Mouse (Mus musculus) forebrain, embryonic 10.5 days (tissue): ENCODE measurements around the gene Eef1b2. TPM values are rescaled to one million over a fixed set of nuclear protein-coding genes. Genes with fewer than 3 reads are reported as not detected.
"Not testable (repeated sequence)": the region's sequence is repeated elsewhere in the genome, so short reads cannot be mapped to it uniquely, and the experiment has no call there.

Experiments
- DNase-seq: peaks from one replicate; pipeline ENCODE4 v3.0.0-alpha.2; 2017; ENCODE audit warnings: low spot score; ENCODE audit errors: extremely low spot score
- H3K27ac ChIP-seq: fragments of 300-500 bp; sonication (generic); 2 replicates; pipeline ENCODE4 v1.5.1; 2016; ENCODE audit warnings: mild to moderate bottlenecking
- H3K27me3 ChIP-seq: fragments of 300-500 bp; sonication (generic); 2 replicates; pipeline ENCODE4 v1.6.1; 2016; ENCODE audit warnings: mild to moderate bottlenecking; ENCODE audit not compliant: poor library complexity, severe bottlenecking
- H3K36me3 ChIP-seq: fragments of 300-500 bp; sonication (generic); replicated peaks from 2 replicates; pipeline ENCODE4 v1.6.1; 2016; ENCODE audit warnings: mild to moderate bottlenecking, moderate library complexity
- H3K4me1 ChIP-seq: fragments of 300-500 bp; sonication (generic); 2 replicates; pipeline ENCODE4 v1.6.1; 2016
- H3K4me3 ChIP-seq: fragments of 300-500 bp; sonication (generic); 2 replicates; pipeline ENCODE4 v1.5.1; 2016; ENCODE audit warnings: mild to moderate bottlenecking, moderate library complexity
- H3K9me3 ChIP-seq: fragments of 300-500 bp; sonication (generic); 2 replicates; pipeline ENCODE4 v1.6.1; 2016; ENCODE audit warnings: mild to moderate bottlenecking, moderate library complexity
- WGBS: fragments of 180-500 bp; shearing (Covaris S2); methylation state at CpG from one replicate; pipeline ENCODE4 v1.1.7; 2016; 5-methylcytosine and 5-hydroxymethylcytosine counted together
- polyA plus RNA-seq: library from polyadenylated mRNA; unstranded; fragments of >200 nt; fragmentation: Nextera tagmentation; extraction: Ambion mirVana; gene quantifications from 2 replicates; pipeline ENCODE4 v1.2.1, GENCODE M21; 2016

The Eef1b2 gene
- polyA plus RNA-seq, 1 experiment from 2014 or later = 642 TPM

DNA sequence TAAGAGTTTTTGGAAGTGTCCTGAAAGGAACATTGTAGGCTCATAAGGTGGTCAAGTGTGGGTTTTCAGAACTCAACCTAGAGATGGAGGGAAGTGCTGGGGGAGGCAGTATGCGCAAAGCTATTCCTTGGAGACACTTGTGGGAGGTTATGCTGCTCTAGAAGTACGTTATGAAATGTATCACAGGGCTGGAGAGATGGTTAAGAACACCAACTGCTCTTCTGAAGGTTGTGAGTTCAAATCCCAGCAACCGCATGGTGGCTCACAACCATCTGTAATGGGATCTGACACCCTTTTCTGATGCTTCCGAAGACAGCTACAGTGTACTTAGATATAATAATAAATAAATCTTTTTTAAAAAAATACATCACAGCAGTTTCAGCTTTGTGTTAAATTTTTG, 3.5 kb downstream of the Eef1b2 start:
- Histone ChIP-seq H3K4me1 (peaks cover 26% of the 10 kb centered on the region), H3K36me3 (peaks cover 52% of the 10 kb centered on the region), H3K9me3 (no peaks in the 10 kb centered on the region), H3K27ac (no peak overlapping the region), H3K27me3 (no peaks in the 10 kb centered on the region), H3K4me3 (no peak overlapping the region)
- DNase-seq = no peak
- 92% methylated on average over 4 of the region's 4 CpGs for WGBS

- Histone ChIP-seq H3K4me1 (peaks cover 21% of the 10 kb centered on the region), H3K36me3 (peaks cover 52% of the 10 kb centered on the region)
- not testable (repeated sequence) for H3K9me3 ChIP-seq, H3K4me3 ChIP-seq, DNase-seq, H3K27me3 ChIP-seq, H3K27ac ChIP-seq
- WGBS = 67% methylated on average over 4 of the region's 4 CpGs
Measured at GRCm38 (mm10) chr1:63180575-63180974, 4.0 kb downstream of the Eef1b2 start.

- H3K27me3 ChIP-seq = no peaks in the 10 kb centered on the region
- WGBS = 12% methylated on average over 3 of the region's 3 CpGs
- H3K36me3 ChIP-seq = peaks cover 52% of the 10 kb centered on the region
- no peak overlapping the region for H3K27ac ChIP-seq
- H3K4me1 ChIP-seq = peaks cover 18% of the 10 kb centered on the region
- H3K9me3 ChIP-seq = no peaks in the 10 kb centered on the region
- H3K4me3 ChIP-seq = no peak overlapping the region
- DNase-seq = peak; percentile 91
Measured at GRCm38 (mm10) chr1:63181019-63181418, 4.4 kb downstream of the Eef1b2 start.

DNA sequence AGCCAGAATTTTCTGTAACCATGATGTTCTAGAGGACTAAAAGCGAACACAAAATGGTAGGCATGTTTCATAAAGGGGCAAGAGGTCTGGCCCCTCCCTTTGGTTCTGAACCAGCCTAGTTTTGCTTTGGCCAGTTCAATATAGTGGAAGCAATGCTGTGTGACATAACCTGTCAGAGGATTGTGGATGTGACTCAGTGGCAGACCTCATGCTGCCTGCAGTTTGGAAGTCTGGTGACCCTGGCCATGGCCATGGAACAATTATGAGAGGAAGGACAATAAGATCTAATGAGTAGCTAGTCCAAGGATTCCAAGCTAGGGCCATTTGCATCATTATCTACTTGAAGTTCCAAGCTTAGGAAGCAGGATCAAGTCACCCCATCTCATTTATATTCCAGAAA, 4.9 kb downstream of the Eef1b2 start:
- no peak for DNase-seq
- H3K9me3 ChIP-seq = no peaks in the 10 kb centered on the region
- 97% methylated on average over 1 of the region's 1 CpGs for WGBS
- peaks cover 52% of the 10 kb centered on the region for H3K36me3 ChIP-seq
- no peaks in the 10 kb centered on the region for H3K27me3 ChIP-seq
- no peak overlapping the region for H3K4me3 ChIP-seq
- H3K4me1 ChIP-seq = peaks cover 18% of the 10 kb centered on the region
- H3K27ac ChIP-seq = no peak overlapping the region

DNA sequence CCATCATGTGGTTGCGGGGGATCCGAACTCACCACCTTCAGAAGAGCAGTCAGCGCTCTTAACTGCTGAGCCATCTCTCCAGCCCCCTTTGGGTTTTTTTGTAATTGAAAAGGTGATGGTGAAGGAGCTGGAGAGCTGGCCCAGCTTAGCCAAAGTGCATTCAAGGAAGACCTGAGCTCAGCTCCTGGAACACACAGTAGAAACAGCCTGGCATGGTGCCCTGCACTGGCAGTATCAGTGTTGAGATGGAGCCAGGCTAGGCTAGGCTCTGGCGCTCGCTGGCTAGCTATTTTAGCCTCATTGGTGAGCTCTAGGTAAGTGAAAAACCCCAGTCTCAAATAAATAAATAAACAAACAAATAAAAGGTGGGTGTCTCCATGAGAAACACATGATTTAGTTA, 5.6 kb downstream of the Eef1b2 start:
- no peak for DNase-seq
- peaks cover 18% of the 10 kb centered on the region for H3K4me1 ChIP-seq
- no peak overlapping the region for H3K4me3 ChIP-seq
- 89% methylated on average over 5 of the region's 5 CpGs for WGBS
- no peak overlapping the region for H3K27ac ChIP-seq
- H3K27me3 ChIP-seq = no peaks in the 10 kb centered on the region
- H3K9me3 ChIP-seq = no peaks in the 10 kb centered on the region
- peaks cover 52% of the 10 kb centered on the region for H3K36me3 ChIP-seq

GRCm38 (mm10) chr1:63182636-63183270, 6.1 kb downstream of the Eef1b2 start:
- 61% methylated on average over 10 of the region's 10 CpGs for WGBS
- peak; percentile 50 for DNase-seq

DNA sequence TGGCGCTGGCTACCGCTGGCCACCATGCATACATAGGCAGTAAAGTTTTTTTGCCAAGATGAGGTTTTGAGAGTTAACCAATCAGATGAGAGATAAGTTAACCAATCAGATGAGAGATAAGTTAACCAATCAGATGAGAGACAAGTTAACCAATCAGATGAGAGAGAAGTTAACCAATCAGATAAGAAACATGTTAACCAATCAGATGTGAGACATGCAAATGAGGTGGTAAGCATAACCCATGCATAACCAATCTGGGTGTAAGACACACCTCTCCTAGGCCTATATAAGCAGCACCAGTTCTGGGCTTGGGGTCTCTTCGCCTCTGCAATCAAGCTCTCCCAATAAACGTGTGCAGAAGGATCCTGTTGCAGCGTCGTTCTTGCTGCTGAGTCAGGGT, 8.8 kb downstream of the Eef1b2 start:
- not testable (repeated sequence) for H3K27me3 ChIP-seq, H3K9me3 ChIP-seq, H3K4me3 ChIP-seq, H3K27ac ChIP-seq, DNase-seq, H3K4me1 ChIP-seq
- 95% methylated on average over 6 of the region's 6 CpGs for WGBS
- peaks cover 24% of the 10 kb centered on the region for H3K36me3 ChIP-seq

More at GRCm38 (mm10) chr1:63182636-63183270, 6.1 kb downstream of the Eef1b2 start:
- no peaks in the 10 kb centered on the region for H3K27me3 ChIP-seq
- no peaks in the 10 kb centered on the region for H3K9me3 ChIP-seq
- H3K36me3 ChIP-seq = peaks cover 50% of the 10 kb centered on the region
- no peak overlapping the region for H3K27ac ChIP-seq
- H3K4me3 ChIP-seq = no peak overlapping the region
- H3K4me1 ChIP-seq = peaks cover 15% of the 10 kb centered on the region

GRCm38 (mm10) chr1:63188536-63188935, 11.9 kb downstream of the Eef1b2 start:
- Histone ChIP-seq H3K27ac (no peak overlapping the region), H3K27me3 (no peaks in the 10 kb centered on the region), H3K9me3 (no peaks in the 10 kb centered on the region), H3K4me1 (0 out of 2 replicates have a peak, but pooled peaks cover 2% of the 10 kb centered on the region), H3K4me3 (no peak overlapping the region), H3K36me3 (peaks cover 4% of the 10 kb centered on the region)
- WGBS = 82% methylated on average over 3 of the region's 3 CpGs
- DNase-seq = no peak

DNA sequence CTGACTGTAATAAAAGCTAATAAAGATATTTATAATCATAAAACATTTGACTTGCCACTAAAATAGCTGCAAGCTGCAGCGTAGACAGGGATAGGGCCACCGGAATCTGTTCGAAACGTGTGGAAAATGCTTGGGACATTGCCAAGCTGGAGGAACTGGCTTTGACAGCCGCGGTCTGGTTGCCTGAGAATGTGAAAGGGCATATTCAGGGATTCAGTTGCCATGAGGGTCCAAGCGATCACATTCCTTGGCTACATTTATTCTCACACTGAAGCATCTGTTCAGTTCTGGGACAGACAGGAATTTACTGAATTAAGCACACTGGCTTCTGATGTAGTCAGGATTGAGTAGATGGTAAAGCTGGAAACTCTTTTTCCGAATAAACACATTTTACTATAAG, 14.2 kb downstream of the Eef1b2 start:
- H3K27ac ChIP-seq = no peak overlapping the region

DNA sequence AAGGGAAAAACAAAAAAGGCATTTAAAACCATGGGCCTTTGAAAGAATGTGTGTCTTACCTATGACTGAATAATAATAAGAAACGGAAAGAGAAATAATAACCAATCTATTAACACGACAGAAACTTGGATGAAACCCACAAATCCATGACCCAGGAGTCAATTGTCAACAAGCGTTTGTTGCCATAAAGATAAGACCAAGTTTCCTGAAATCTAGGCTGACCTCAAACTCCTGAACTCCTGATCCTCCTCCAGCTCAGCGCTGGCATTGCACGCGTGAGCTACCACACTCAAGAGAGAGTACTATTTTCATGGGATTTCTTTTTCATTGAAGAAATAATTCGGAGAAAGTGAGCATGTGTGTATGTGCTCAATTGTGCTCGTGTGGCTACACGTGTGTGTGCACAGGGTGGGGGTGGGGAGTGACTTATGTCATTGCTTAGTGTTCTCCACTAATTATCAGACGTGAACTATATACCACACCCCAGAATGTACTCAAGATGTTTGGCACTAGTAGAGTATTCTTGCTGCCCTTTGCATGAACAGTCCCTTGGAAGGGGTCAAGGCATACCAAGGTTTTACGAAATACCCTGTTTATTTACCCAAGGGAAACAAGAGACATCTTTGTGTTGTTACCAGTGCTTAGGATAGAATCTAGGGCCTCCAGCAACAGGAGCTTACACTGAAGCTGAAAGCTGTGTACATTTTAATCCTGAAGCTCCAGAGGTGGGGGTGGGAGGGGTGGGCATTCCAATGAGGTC, 15.9 kb downstream of the Eef1b2 start:
- no peak overlapping the region for H3K4me3 ChIP-seq
- no peaks in the 10 kb centered on the region for H3K36me3 ChIP-seq
- H3K4me1 ChIP-seq = 0 out of 2 replicates have a peak, but pooled peaks cover 2% of the 10 kb centered on the region
- H3K27me3 ChIP-seq = no peaks in the 10 kb centered on the region
- 88% methylated on average over 11 of the region's 11 CpGs for WGBS
- no peaks in the 10 kb centered on the region for H3K9me3 ChIP-seq
- no peak overlapping the region for H3K27ac ChIP-seq
- no peak for DNase-seq

More for the DNA sequence above, 14.2 kb downstream of the Eef1b2 start:
- no peak overlapping the region for H3K4me3 ChIP-seq
- no peaks in the 10 kb centered on the region for H3K36me3 ChIP-seq
- no peaks in the 10 kb centered on the region for H3K9me3 ChIP-seq
- H3K27me3 ChIP-seq = no peaks in the 10 kb centered on the region
- DNase-seq = no peak
- 0 out of 2 replicates have a peak, but pooled peaks cover 2% of the 10 kb centered on the region for H3K4me1 ChIP-seq
- 91% methylated on average over 8 of the region's 8 CpGs for WGBS

DNA sequence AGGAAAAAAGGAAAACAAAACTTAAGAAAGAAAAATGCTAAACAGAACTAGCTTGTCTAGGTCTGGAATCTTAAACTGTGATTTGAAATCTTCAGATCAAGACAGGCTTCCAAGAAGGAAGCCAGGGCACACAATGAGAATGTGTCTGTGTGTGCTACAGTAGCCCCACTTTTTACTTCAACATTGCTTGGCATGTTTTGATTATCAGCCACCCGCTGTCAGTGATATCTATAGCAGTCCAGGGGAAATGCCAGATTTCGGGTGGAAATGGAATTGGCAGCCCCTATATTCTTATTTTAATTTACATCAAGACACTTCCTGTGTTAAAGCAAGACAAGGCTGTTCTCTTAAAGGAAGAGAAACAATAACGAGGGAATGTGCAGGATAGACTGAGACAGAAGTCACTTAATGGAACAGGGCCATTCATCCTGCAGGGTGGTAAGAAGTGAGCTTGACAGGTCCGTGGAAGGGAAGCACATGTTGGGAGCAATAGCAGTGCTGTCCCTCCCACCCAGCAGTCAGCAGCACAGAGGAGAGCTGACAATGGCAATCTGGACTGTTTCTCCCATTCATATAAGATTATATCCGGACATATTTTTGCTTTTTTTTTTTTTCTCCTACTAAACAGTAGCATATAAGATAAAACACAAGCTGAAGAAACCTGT, 19.4 kb downstream of the Eef1b2 start:
- H3K27ac ChIP-seq = no peak overlapping the region
- no peak overlapping the region for H3K4me3 ChIP-seq
- H3K36me3 ChIP-seq = 0 out of 2 replicates have a peak, but pooled peaks cover 9% of the 10 kb centered on the region
- no peaks in the 10 kb centered on the region for H3K27me3 ChIP-seq
- peaks cover 10% of the 10 kb centered on the region for H3K9me3 ChIP-seq
- WGBS = 71% methylated on average over 5 of the region's 5 CpGs
- H3K4me1 ChIP-seq = 0 out of 2 replicates have a peak, but pooled peaks cover 2% of the 10 kb centered on the region
- no peak for DNase-seq

- WGBS = 93% methylated on average over 6 of the region's 6 CpGs
- no peaks in the 10 kb centered on the region for H3K27me3 ChIP-seq
- no peak for DNase-seq
- H3K9me3 ChIP-seq = peaks cover 10% of the 10 kb centered on the region
- H3K4me1 ChIP-seq = peaks cover 16% of the 10 kb centered on the region
- 0 out of 2 replicates have a peak, but pooled peaks cover 9% of the 10 kb centered on the region for H3K36me3 ChIP-seq
- no peak overlapping the region for H3K27ac ChIP-seq
- H3K4me3 ChIP-seq = no peak overlapping the region
Measured at GRCm38 (mm10) chr1:63199387-63199786, 22.8 kb downstream of the Eef1b2 start.

GRCm38 (mm10) chr1:63200322-63200721, 23.7 kb downstream of the Eef1b2 start:
- WGBS = 97% methylated on average over 18 of the region's 18 CpGs
- H3K4me1 ChIP-seq = peaks cover 25% of the 10 kb centered on the region
- 0 out of 2 replicates have a peak, but pooled peaks cover 9% of the 10 kb centered on the region for H3K36me3 ChIP-seq
- H3K9me3 ChIP-seq = peaks cover 10% of the 10 kb centered on the region
- no peak for DNase-seq
- H3K27ac ChIP-seq = no peak overlapping the region
- no peaks in the 10 kb centered on the region for H3K27me3 ChIP-seq
- H3K4me3 ChIP-seq = no peak overlapping the region
